Mouse (Mus musculus) cerebellum, adult 9-10 months (tissue): ENCODE data around the gene Cbln4.

Source experiments
- DNase-seq: peaks from one replicate; pipeline ENCODE4 v3.0.0; 2022

Cbln4 gene

GRCm38 (mm10) chr2:172043235-172043610 lies at the start of gene Cbln4:
Gene Cbln4 (minus strand): TSS chr2:172043466.
- no peak for DNase-seq

- no peak for DNase-seq
Measured at GRCm38 (mm10) chr2:172078596-172078995, 35.3 kb upstream of the Cbln4 start.

GRCm38 (mm10) chr2:172076295-172076694 lies 33.0 kb upstream of the Cbln4 start:
- no peak for DNase-seq

- no peak for DNase-seq
Measured at GRCm38 (mm10) chr2:172062876-172063275, 19.6 kb upstream of the Cbln4 start.

GRCm38 (mm10) chr2:172059747-172060146 lies 16.5 kb upstream of the Cbln4 start:
- DNase-seq, result no peak

GRCm38 (mm10) chr2:172058936-172059665 lies 15.8 kb upstream of the Cbln4 start:
- DNase-seq, result no peak

GRCm38 (mm10) chr2:172046002-172046401 lies 2.7 kb upstream of the Cbln4 start:
- DNase-seq, result no peak

GRCm38 (mm10) chr2:172042607-172043234 lies 545 bp downstream of the Cbln4 start:
- no peak for DNase-seq

- DNase-seq, result no peak
Measured at GRCm38 (mm10) chr2:172042125-172042524, 1.1 kb downstream of the Cbln4 start.

- DNase-seq, result no peak
Measured at GRCm38 (mm10) chr2:172040859-172041258, 2.4 kb downstream of the Cbln4 start.

GRCm38 (mm10) chr2:172039601-172040000 lies 3.7 kb downstream of the Cbln4 start:
- DNase-seq, result no peak

GRCm38 (mm10) chr2:172034281-172034680 lies 9.0 kb downstream of the Cbln4 start:
- DNase-seq, result no peak

- DNase-seq, result no peak
Measured at GRCm38 (mm10) chr2:172025459-172026130, 17.7 kb downstream of the Cbln4 start.

- DNase-seq, result no peak
Measured at GRCm38 (mm10) chr2:172006726-172007125, 36.5 kb downstream of the Cbln4 start.

GRCm38 (mm10) chr2:172005970-172006369 lies 37.3 kb downstream of the Cbln4 start:
- DNase-seq, result no peak

GRCm38 (mm10) chr2:172004029-172004984 lies 39.0 kb downstream of the Cbln4 start:
- DNase-seq, result no peak

GRCm38 (mm10) chr2:171996979-171997686 lies 46.1 kb downstream of the Cbln4 start:
- DNase-seq, result no peak

- no peak for DNase-seq
Measured at GRCm38 (mm10) chr2:171994861-171995260, 48.4 kb downstream of the Cbln4 start.

- no peak for DNase-seq
Measured at GRCm38 (mm10) chr2:171994240-171994639, 49.0 kb downstream of the Cbln4 start.

GRCm38 (mm10) chr2:171986686-171987085 lies 56.6 kb downstream of the Cbln4 start:
- no peak for DNase-seq
